Comparison of ENCODE assay signal across 20 mouse cellular contexts in the genomic region with DNA sequence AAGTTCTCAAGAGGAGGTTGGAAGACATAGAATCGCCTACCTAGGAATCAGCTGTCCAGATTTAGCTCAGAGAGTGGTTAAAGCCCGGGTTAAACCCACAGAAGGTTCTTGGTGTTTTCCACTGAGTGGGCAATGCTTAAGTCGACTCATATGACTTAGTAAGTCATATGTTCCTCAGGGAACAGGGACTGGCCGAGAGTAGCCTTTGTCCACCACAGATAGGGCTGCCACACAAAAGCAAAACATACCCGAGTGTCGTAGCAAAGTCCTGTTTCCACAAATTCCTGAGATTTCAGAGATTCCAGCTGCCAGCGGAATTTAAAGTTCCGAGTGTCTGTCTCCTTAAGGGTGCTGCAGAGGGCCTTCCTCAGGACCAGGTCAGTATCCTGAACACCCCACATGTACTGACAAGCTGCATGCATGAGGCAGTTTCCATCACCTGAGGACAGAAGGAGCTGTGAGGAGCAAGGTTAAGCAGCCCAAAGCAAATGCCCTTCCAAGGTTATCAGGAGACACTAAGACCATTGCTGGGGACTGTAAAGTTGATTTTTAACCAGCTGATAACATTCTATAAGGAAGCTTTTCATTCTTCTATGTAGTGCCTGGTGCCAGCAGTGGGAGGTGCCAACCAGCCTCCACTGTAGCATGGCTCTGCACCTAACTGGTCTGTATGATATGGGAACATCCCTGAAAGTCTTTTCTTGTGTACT. TPM values are rescaled to one million over a fixed set of nuclear protein-coding genes. Genes with fewer than 3 reads are reported as not detected.
DNase-seq lines count a peak whose midpoint lies in the region; ATAC-seq and TF ChIP-seq lines count a peak whose summit lies in the region.
"Had no signal": no experiment of that assay in that cellular context is flagged by ENCODE, and none has a peak within 500 bp of the region (broad histone marks: within the 10 kb centered on the region; RNA-seq: fewer than 3 reads in every experiment).

No protein-coding gene starts in this region.

- ATAC-seq in liver, embryonic 16.5 days (ENCODE audit: low read depth), result no peak
- ATAC-seq in intestine, embryonic 14.5 days (replicated peaks; ENCODE audit: low FRiP score, low TSS enrichment, low read depth), result peak; percentile 50; the same call in 1 of the 2 replicates
- peak; percentile 56; the same call in 1 of the 2 replicates for ATAC-seq in stomach, embryonic 14.5 days (ENCODE audit: insufficient number of reproducible peaks, insufficient read depth, low FRiP score, low read depth)
- ATAC-seq: hindbrain, embryonic 16.5 days; midbrain, embryonic 15.5 days had no signal

- H3K27me3 ChIP-seq in liver, embryonic 16.5 days (ENCODE audit: control insufficient read depth, insufficient read depth, low read depth, low read length), result no peaks in the 10 kb centered on the region
- H3K27me3 ChIP-seq in intestine, embryonic 14.5 days (replicated peaks; ENCODE audit: control insufficient read depth, insufficient read depth, low read length), result no peaks in the 10 kb centered on the region
- no peaks in the 10 kb centered on the region for H3K27me3 ChIP-seq in stomach, embryonic 14.5 days (ENCODE audit: control insufficient read depth, insufficient read depth, low read length)
- H3K27me3 ChIP-seq: limb, embryonic 15.5 days; midbrain, embryonic 15.5 days; neural tube, embryonic 13.5 days had no signal

- no peak overlapping the region for H3K4me2 ChIP-seq in liver, embryonic 16.5 days (ENCODE audit: low read depth, low read length)
- no peak overlapping the region for H3K4me2 ChIP-seq in intestine, embryonic 14.5 days (ENCODE audit: low read length)
- H3K4me2 ChIP-seq in stomach, embryonic 14.5 days (replicated peaks; ENCODE audit: low read depth, low read length), result no peak overlapping the region
- H3K4me2 ChIP-seq: limb, embryonic 15.5 days; midbrain, embryonic 15.5 days; neural tube, embryonic 13.5 days had no signal

- H3K9me3 ChIP-seq in liver, embryonic 16.5 days (replicated peaks; ENCODE audit: control insufficient read depth, low read length), result no peaks in the 10 kb centered on the region
- no peaks in the 10 kb centered on the region for H3K9me3 ChIP-seq in intestine, embryonic 14.5 days (ENCODE audit: control insufficient read depth, low read length)
- H3K9me3 ChIP-seq in stomach, embryonic 14.5 days (ENCODE audit: control insufficient read depth, low read depth, low read length), result no peaks in the 10 kb centered on the region
- H3K9me3 ChIP-seq: embryonic facial prominence, embryonic 10.5 days; limb, embryonic 15.5 days; midbrain, embryonic 15.5 days; neural tube, embryonic 13.5 days had no signal

- no peak overlapping the region for H3K9ac ChIP-seq in liver, embryonic 16.5 days (ENCODE audit: low read depth, low read length)
- H3K9ac ChIP-seq in intestine, embryonic 14.5 days (ENCODE audit: low read length), result no peak overlapping the region
- no peak overlapping the region for H3K9ac ChIP-seq in stomach, embryonic 14.5 days (replicated peaks; ENCODE audit: low read depth, low read length)
- H3K9ac ChIP-seq: limb, embryonic 15.5 days; midbrain, embryonic 15.5 days; neural tube, embryonic 13.5 days had no signal

- no peak overlapping the region for H3K4me3 ChIP-seq in gastrocnemius, adult 2 months
- no peak overlapping the region for H3K4me3 ChIP-seq in liver, embryonic 16.5 days (ENCODE audit: low read depth, low read length)
- no peak overlapping the region for H3K4me3 ChIP-seq in intestine, embryonic 14.5 days (ENCODE audit: low read depth, low read length)
- H3K4me3 ChIP-seq in stomach, embryonic 14.5 days (ENCODE audit: low read depth, low read length), result no peak overlapping the region
- H3K4me3 ChIP-seq: embryonic facial prominence, embryonic 10.5 days; layer of hippocampus, adult 2 months; limb, embryonic 15.5 days; midbrain, embryonic 15.5 days; neural tube, embryonic 13.5 days had no signal

- no peak for TF ChIP-seq CTCF in gastrocnemius, adult 2 months (IDR thresholded peaks at IDR 0.05)

- H3K4me1 ChIP-seq in liver, embryonic 16.5 days (ENCODE audit: control insufficient read depth, low read depth, low read length), result peaks cover 8% of the 10 kb centered on the region
- H3K4me1 ChIP-seq in intestine, embryonic 14.5 days (replicated peaks; ENCODE audit: control insufficient read depth, insufficient read depth, low read length), result peaks cover 13% of the 10 kb centered on the region; the same call in 1 of the 2 replicates
- no peaks in the 10 kb centered on the region for H3K4me1 ChIP-seq in stomach, embryonic 14.5 days (ENCODE audit: control insufficient read depth, insufficient read depth, low read length)
- H3K4me1 ChIP-seq: embryonic facial prominence, embryonic 10.5 days; limb, embryonic 15.5 days; midbrain, embryonic 15.5 days; neural tube, embryonic 13.5 days had no signal

- 61% methylated on average over 8 of the region's 8 CpGs for WGBS in liver, embryonic 16.5 days (ENCODE audit: insufficient replicate concordance)
- 52% methylated on average over 8 of the region's 8 CpGs for WGBS in intestine, embryonic 14.5 days
- WGBS in stomach, embryonic 14.5 days, result 58% methylated on average over 8 of the region's 8 CpGs

- H3K36me3 ChIP-seq in liver, embryonic 16.5 days (ENCODE audit: control insufficient read depth, insufficient read depth), result no peaks in the 10 kb centered on the region; the same call in 1 of the 2 replicates
- H3K36me3 ChIP-seq in intestine, embryonic 14.5 days (ENCODE audit: control insufficient read depth, insufficient read depth, low read length), result peaks cover 27% of the 10 kb centered on the region
- peaks cover 10% of the 10 kb centered on the region; the same call in 1 of the 2 replicates for H3K36me3 ChIP-seq in stomach, embryonic 14.5 days (ENCODE audit: control insufficient read depth, insufficient read depth, low read length)

- DNase-seq in gastrocnemius, adult 2 months, result no peak
- no peak for DNase-seq in gastrocnemius, postnatal 10 days
- DNase-seq in liver, result no peak
- DNase-seq in intestine, embryonic 14.5 days (ENCODE audit: low spot score), result no peak
- no peak for DNase-seq in cerebellum, postnatal 10 days
- no peak for DNase-seq in urinary bladder, adult 18-20 months (ENCODE audit: low spot score in 2 of 2)
- DNase-seq: adrenal gland, postnatal 10 days; cerebellum, adult 9-11 months; gastrocnemius, postnatal 36 days; heart, postnatal 10 days; lung, postnatal 14 days; retina, postnatal 1 day had no signal

- intact Hi-C loops in gastrocnemius, adult 2 months (cut with DNase I), result no loop called here

- H3K27ac ChIP-seq in gastrocnemius, adult 2 months, result peak overlapping the region; percentile 54
- H3K27ac ChIP-seq in liver, embryonic 16.5 days (ENCODE audit: low read length), result peak overlapping the region; percentile 15
- no peak overlapping the region for H3K27ac ChIP-seq in intestine, embryonic 14.5 days (ENCODE audit: low read depth)
- no peak overlapping the region for H3K27ac ChIP-seq in stomach, embryonic 14.5 days (ENCODE audit: low read length)
- H3K27ac ChIP-seq: embryonic facial prominence, embryonic 10.5 days; layer of hippocampus, adult 2 months; limb, embryonic 15.5 days; midbrain, embryonic 15.5 days; neural tube, embryonic 13.5 days had no signal

RNA-seq across cellular contexts. Expression of gene Tnfaip3, which starts 7.4 kb away (rescaled TPM):
- total RNA-seq in gastrocnemius, adult 2 months (2021), result 1 to 10 TPM; 1.8 to 2.1 TPM
- 1 to 10 TPM; 4.7 to 8.8 TPM for total RNA-seq in gastrocnemius, postnatal 10 days (2021)
- polyA plus RNA-seq in liver, embryonic 16.5 days (2015; fragmentation: Nextera tagmentation; extraction: Ambion mirVana), result 1.7 and 2.2 TPM in 2 replicates
- 2.8 TPM in 2 replicates for polyA plus RNA-seq in intestine, embryonic 14.5 days (2014; fragmentation: Nextera tagmentation; extraction: Ambion mirVana)
- polyA plus RNA-seq in stomach, embryonic 14.5 days (2014; fragmentation: Nextera tagmentation; extraction: Ambion mirVana), result 2.8 and 3.0 TPM in 2 replicates

Comparison
In these comparisons a context has a peak if more than half of its experiments do, and no peak if none do; other contexts are left out.
1. H3K27ac ChIP-seq: peak in gastrocnemius, adult 2 months (single experiment) and liver, embryonic 16.5 days (single experiment); none in intestine, embryonic 14.5 days (single experiment) and stomach, embryonic 14.5 days (single experiment).